Mouse (Mus musculus): ENCODE data around the gene Knop1. TPM values are rescaled to one million over a fixed set of nuclear protein-coding genes. Genes with fewer than 3 reads are reported as not detected.

Gene Knop1
- total RNA-seq (2023) = 17.2 TPM

DNA sequence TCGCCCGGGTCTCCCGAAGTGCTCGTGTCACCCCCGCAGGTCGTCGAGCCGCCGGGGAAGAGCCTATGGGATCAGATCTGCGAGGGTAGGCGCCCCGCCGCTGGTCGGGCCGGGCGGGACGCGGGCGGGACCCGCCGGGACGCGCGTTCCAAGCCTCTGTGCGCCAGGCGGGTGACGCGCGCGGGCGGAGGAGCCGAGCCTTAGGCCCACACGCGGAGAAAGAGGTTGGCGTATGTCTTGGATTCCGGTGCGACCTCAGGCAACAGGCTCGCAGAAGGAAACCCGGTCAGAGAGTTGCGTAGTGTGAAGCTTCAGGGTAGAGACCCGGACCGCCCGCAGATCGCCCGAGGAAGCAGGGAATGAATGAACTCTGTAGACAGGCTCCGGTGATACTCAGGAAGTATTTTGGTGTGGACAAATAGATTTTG lies at the start of gene Knop1:
Gene Knop1 (minus strand): TSS at position 378 of the 428 bp plus-strand sequence.

DNA sequence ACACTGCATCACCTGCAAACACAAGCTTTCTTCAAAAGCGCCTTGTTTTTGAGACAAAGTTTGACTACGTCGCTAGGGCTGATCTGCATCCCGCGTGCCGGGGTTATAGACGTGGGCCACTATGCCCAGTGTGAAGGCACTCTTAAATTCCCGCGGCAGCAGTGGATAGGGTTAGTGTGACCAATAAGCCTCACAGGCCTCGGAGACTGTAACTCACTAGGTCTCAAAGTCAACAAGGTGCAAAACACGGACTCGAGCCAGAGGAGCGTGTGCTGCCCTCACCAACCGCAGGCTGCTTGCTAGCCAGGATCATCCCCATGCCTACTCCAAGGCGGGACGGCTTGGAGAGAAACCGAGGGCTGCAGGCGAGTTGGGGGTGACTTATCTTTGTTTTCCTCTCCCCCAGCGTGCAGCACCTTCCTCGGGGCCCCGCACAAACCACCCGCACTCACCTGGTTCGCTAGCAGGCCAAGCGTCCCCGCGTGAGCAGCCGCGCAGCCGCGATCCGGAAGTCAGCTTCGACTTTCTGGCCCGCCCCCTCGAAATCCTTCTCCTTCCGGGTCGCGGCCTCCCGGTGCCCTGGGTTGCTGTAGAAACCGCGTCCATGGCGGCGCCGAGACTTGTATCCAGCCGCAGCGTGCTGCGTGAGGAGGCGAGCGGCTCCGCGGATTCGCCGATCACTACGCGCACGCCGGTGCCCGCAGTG lies 730 bp downstream of the Knop1 start, which contains the start of gene Iqck:
Gene Iqck (plus strand): TSS at position 582 of the 706 bp plus-strand sequence.

Other genes with a start within 250 kb of the Knop1 start
- gene Gde1, start 150.5 kb downstream of the Knop1 start, total RNA-seq (2023) = 25.6 TPM
- gene Ccp110, start 143.7 kb downstream of the Knop1 start, total RNA-seq (2023) = 6.8 TPM
- gene Vps35l, start 116.0 kb downstream of the Knop1 start, total RNA-seq (2023) = 81.7 TPM
- 0.83 TPM for gene Iqck, start 502 bp downstream of the Knop1 start, total RNA-seq (2023)
- 9.2 TPM for gene Gprc5b, start 139.0 kb upstream of the Knop1 start, total RNA-seq (2023)